Mouse (Mus musculus) testis, adult 2 months (tissue): ENCODE measurements around the gene Wfdc10.

Source experiments
- CTCF ChIP-seq: fragments of 200-500 bp; IDR thresholded peaks from 2 replicates; pipeline ENCODE4 v1.5.1; 2012; ENCODE audit warnings: low read depth, mild to moderate bottlenecking, inconsistent platforms, low read length, moderate library complexity; ENCODE audit not compliant: control insufficient read depth, insufficient read depth, insufficient replicate concordance
- POLR2A ChIP-seq: fragments of 200-500 bp; IDR thresholded peaks from 2 replicates; pipeline ENCODE4 v1.6.1; 2012; ENCODE audit warnings: low read depth, mild to moderate bottlenecking, inconsistent platforms, low read length, moderate library complexity; ENCODE audit not compliant: control insufficient read depth

DNA sequence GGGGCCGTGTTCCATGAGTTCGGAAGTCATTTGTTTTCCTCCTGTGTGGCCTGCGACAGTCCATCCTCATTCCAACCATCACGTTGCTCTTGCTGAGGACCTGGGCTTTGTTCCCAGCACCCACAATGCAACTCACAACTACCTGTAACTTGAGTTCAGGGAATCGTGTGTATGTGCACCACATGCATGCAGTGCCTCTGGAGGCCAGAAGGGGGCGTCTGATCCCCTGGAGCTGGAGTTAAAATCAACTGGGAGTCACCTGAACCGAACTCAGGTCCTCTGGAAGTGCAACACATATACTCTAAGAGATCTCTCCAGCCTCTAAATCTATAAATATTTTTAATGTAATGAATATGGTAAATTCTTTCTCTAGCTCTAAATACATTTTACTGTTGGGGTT is 20.3 kb downstream of the Wfdc10 start:
- no peak for TF ChIP-seq POLR2A
- TF ChIP-seq CTCF = peak; percentile 87
